Mouse (Mus musculus): Measurements from ENCODE around the gene Zfp689. TPM values are rescaled to one million over a fixed set of nuclear protein-coding genes. Genes with fewer than 3 reads are reported as not detected.

Zfp689 gene
- polyA plus RNA-seq, 1 experiment: 1.7 TPM

DNA sequence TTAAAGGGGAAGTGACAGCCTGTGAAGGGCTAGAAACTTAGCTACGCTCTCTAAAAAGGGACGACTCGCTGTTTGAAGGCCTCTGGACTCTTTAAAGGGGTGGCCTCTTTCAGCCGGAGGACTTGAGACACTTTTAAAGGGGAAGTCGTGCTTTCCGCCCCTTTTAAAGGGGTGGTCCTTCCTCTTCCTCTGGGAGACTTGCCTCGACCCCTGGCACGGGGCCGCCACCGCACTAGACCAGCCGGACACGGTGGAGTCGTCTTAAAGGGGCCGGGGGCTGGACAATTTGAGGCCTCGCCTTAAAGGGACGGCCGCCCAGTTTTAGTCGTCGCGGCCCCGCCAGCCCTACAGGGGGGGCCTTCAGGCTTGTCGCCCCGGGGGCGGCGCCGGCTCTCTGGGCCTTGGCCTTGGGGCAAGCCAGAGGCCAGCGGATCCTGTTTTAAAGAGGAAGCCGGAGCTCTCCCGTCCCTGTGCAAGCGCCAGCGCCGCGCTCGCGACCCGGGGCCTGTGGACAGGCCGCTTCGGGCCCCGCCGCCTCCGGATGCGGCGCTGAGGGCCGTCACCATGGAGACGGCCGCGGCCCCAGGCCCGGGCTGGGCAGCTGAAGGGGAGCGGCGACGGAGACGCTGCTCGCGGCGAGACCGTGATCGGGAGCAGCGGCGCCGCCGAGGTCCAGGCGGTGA, 29.8 kb upstream of the Zfp689 start, which contains the start of gene Fbrs:
Gene Fbrs, plus strand, starts transcription at position 565 of the 683 bp plus-strand sequence.
- peaks cover 22% of the 10 kb centered on the region for H3K4me1 ChIP-seq (ENCODE audit: control insufficient read depth, insufficient read depth, low read length)
- peak within 1 kb of the TSS; percentile 95 for H3K27ac ChIP-seq (ENCODE audit: insufficient read depth, low read depth, low read length)
- no peak; the same call in 1 of the 2 replicates for TF ChIP-seq POLR2A (IDR thresholded peaks at IDR 0.05; ENCODE audit: borderline replicate concordance, low read depth, low read length)
- no peak for TF ChIP-seq CTCF (IDR thresholded peaks at IDR 0.05; ENCODE audit: low read depth, low read length)
- peak within 1 kb of the TSS; percentile 69 for H3K4me3 ChIP-seq (ENCODE audit: insufficient read depth, low read length)

DNA sequence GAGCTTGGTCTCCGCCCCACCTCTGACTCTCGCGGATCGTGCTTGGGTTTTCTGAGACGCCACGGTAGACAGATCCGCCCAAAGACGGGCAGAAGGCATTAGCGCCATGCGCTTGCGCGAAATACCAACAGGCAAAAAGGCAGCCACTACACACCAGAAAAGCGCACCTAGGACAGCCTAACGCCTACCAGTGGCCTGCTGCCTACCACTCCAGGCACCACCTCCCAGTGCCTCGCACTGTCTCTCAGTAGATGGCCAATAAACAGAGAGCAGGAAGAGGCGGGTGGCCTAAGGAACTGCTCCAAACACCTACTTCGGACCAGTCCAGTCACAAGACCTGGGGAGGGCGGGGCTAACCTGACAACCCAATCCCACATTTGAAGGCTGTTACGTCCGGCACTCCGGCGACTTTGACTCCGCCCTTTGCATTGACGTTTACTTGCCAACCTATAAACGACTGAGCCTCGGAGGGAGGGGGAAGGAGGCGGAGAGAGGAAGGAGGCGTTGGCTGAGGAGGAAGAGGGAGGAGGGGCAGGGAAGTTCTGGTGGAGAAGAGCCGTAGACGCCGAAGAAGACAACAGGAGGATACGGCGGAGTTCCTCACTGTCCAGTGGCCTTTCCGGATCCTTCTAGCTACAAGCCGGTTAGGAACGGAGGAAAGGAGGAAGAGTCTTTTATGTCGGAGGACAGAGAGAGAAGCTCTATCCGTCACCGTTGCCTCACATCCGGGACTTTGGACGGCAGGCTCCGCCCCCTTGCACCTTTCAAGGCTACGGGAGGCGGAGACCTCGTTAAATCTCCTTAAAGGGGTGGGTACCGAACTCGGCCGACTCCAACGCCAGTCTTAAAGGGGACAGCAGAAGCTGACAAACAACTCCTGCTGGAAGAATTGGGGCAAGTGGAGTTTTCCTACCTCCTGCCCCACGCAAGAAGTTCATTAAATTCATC, 29.0 kb upstream of the Zfp689 start:
- H3K4me3 ChIP-seq (ENCODE audit: insufficient read depth, low read length): peak overlapping the region; percentile 69
- H3K4me1 ChIP-seq (ENCODE audit: control insufficient read depth, insufficient read depth, low read length): peaks cover 21% of the 10 kb centered on the region
- peak overlapping the region; percentile 95 for H3K27ac ChIP-seq (ENCODE audit: insufficient read depth, low read depth, low read length)
- TF ChIP-seq CTCF (IDR thresholded peaks at IDR 0.05; ENCODE audit: low read depth, low read length) (no peak), POLR2A (IDR thresholded peaks at IDR 0.05; ENCODE audit: borderline replicate concordance, low read depth, low read length) (no peak)

DNA sequence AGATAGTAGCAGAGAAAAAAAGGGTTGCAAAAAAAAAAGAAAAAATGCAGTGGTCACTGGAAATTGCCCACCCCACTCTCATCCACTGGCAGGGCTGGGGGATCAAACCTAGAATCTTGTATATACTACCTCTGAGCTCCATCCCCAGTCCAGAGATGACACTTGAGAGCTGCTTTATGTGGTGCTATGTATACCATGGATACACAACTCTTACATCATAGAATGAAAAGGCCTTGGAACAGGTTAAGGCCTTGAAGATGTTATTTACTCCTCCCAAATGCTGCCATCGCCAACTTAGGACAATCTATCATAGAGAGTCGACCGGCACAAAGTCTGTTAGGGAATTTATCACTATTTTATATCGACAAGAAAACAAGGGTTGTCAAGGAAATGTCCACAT, 27.9 kb upstream of the Zfp689 start:
- peak overlapping the region; percentile 64 for H3K4me3 ChIP-seq (ENCODE audit: insufficient read depth, low read length)
- H3K4me1 ChIP-seq (ENCODE audit: control insufficient read depth, insufficient read depth, low read length): peaks cover 16% of the 10 kb centered on the region
- H3K27ac ChIP-seq (ENCODE audit: insufficient read depth, low read depth, low read length): peak overlapping the region; percentile 80
- TF ChIP-seq CTCF (IDR thresholded peaks at IDR 0.05; ENCODE audit: low read depth, low read length): no peak
- no peak for TF ChIP-seq POLR2A (IDR thresholded peaks at IDR 0.05; ENCODE audit: borderline replicate concordance, low read depth, low read length)

DNA sequence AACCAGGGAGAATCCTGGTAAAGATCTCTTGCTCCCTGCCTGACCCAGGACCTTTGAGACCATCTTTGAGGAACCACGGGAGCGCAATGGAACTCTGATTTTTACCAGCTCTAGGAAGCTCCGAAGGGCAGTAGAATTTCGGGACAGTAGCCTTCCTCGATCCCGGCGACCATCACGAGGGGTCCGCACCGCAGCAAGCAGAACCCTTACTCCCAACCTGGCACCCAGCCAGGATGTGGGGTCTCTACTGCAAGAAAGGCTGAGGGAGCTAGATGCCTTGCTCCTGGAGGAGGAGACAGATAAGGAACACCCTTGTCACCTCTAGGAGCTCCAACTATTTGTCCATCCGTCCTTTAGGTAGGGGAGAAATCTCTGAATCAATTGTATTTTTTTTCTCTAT, 27.4 kb upstream of the Zfp689 start:
- Histone ChIP-seq H3K4me3 (ENCODE audit: insufficient read depth, low read length) (no peak overlapping the region), H3K4me1 (ENCODE audit: control insufficient read depth, insufficient read depth, low read length) (peaks cover 12% of the 10 kb centered on the region), H3K27ac (ENCODE audit: insufficient read depth, low read depth, low read length) (no peak overlapping the region)
- no peak for TF ChIP-seq CTCF (IDR thresholded peaks at IDR 0.05; ENCODE audit: low read depth, low read length)

DNA sequence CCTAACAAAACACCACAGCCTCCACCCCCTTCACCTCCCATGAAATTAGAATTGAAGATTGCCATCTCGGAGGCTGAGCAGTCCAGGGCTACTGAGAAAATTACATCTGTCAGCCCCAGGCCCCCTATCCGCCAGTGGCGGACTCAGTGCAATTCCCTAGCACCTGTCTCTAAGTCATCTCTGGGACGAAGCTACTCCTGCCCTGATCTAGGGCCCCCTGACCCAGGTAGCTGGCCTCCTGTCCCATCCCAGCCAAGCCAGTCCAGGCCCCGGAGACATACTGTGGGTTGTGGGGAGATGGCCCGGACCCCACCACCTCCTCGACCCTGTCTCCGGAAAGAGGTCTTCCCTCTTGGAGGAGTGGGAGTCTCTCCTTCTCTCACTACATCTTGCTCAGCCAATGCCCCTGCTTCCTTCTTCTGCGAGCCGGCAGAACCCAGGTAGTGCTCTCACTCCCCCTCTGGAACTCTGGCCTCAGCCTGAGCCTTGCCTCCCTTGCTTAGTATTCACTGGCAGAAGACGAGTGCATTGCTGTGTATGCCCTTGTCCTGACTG, 26.3 kb upstream of the Zfp689 start:
- TF ChIP-seq POLR2A (IDR thresholded peaks at IDR 0.05; ENCODE audit: borderline replicate concordance, low read depth, low read length) (no peak), CTCF (IDR thresholded peaks at IDR 0.05; ENCODE audit: low read depth, low read length) (no peak)
- Histone ChIP-seq H3K4me1 (ENCODE audit: control insufficient read depth, insufficient read depth, low read length) (peaks cover 8% of the 10 kb centered on the region), H3K4me3 (ENCODE audit: insufficient read depth, low read length) (no peak overlapping the region), H3K27ac (ENCODE audit: insufficient read depth, low read depth, low read length) (no peak overlapping the region)

DNA sequence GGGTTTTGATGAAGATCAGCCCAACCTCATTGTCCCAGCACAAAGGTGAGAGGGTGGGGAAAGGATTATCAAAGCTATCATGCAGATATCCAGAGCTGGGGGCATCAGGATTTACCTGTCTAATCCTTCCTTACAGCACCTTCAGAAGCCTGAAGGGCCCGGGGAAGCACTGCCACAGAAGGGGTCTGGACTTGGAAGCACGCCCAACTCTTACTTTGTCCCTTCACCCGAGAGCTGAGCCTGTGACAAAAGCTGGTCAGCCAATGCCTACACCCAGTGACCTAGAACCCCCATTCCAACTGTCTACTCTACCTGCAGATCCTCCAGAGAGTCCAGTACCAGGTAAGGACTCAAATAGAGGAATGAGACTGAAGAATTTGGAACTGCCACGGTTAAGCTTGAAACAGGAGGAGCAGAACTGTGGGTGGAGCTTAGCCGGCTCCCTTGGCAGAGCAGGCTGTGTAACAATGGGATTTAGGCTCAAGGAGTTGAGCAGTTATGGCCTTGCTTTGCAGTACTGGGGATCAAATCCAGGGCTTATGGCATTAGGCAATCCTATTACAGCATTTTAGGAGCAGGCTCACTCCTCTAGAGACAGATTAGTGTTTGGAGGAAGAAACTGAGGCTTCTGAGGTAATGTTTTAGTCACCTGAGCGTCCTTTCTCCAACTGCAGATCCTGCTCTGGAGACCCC, 25.6 kb upstream of the Zfp689 start:
- no peak for TF ChIP-seq POLR2A (IDR thresholded peaks at IDR 0.05; ENCODE audit: borderline replicate concordance, low read depth, low read length)
- TF ChIP-seq CTCF (IDR thresholded peaks at IDR 0.05; ENCODE audit: low read depth, low read length): no peak
- no peak overlapping the region for H3K27ac ChIP-seq (ENCODE audit: insufficient read depth, low read depth, low read length)
- H3K4me3 ChIP-seq (ENCODE audit: insufficient read depth, low read length): no peak overlapping the region
- H3K4me1 ChIP-seq (ENCODE audit: control insufficient read depth, insufficient read depth, low read length): peaks cover 8% of the 10 kb centered on the region

DNA sequence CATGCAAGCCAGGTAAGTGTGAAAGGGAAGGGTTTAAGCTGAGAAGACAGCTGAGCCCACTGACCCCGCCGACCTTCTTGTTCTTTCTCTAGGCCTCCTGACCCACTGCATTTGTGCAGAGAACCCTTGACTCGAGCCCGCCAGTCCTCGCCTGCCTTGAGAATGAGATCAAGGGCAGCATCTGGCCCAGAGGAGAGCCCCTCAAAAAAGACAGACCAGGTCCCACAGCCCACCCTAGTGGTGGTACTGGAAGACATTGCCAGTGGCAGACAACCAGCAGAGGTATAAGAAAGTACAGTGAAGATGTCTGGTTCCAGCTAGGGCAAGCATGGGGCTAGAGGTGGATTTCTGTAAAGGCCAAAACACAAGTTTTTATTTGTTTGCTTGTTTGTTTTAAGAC, 24.7 kb upstream of the Zfp689 start:
- Histone ChIP-seq H3K4me1 (ENCODE audit: control insufficient read depth, insufficient read depth, low read length) (peaks cover 8% of the 10 kb centered on the region), H3K4me3 (ENCODE audit: insufficient read depth, low read length) (no peak overlapping the region), H3K27ac (ENCODE audit: insufficient read depth, low read depth, low read length) (no peak overlapping the region)
- TF ChIP-seq POLR2A (IDR thresholded peaks at IDR 0.05; ENCODE audit: borderline replicate concordance, low read depth, low read length) (no peak), CTCF (IDR thresholded peaks at IDR 0.05; ENCODE audit: low read depth, low read length) (no peak)

DNA sequence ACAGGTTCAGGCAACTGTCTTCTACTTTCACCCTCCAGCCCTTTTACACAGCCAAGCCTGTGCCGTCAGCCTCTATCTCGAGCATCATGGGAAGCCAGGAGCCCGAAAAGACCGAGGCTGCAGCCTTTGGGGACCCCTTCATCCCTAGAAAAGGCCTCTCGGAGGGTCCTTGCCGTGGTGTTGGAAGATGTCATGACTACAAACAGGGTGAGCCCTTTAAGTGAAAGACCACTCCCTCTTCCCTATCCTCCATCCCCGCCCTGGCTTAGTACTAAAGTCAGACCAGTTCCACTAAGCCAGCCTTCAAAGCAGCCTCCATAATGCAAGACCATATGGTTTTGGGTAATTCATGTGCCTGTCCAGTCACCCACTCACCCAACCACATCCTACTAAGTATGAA, 23.1 kb upstream of the Zfp689 start:
- Histone ChIP-seq H3K4me1 (ENCODE audit: control insufficient read depth, insufficient read depth, low read length) (peaks cover 8% of the 10 kb centered on the region), H3K4me3 (ENCODE audit: insufficient read depth, low read length) (peak overlapping the region; percentile 73), H3K27ac (ENCODE audit: insufficient read depth, low read depth, low read length) (peak overlapping the region; percentile 94)
- TF ChIP-seq POLR2A (IDR thresholded peaks at IDR 0.05; ENCODE audit: borderline replicate concordance, low read depth, low read length) (no peak), CTCF (IDR thresholded peaks at IDR 0.05; ENCODE audit: low read depth, low read length) (no peak)

DNA sequence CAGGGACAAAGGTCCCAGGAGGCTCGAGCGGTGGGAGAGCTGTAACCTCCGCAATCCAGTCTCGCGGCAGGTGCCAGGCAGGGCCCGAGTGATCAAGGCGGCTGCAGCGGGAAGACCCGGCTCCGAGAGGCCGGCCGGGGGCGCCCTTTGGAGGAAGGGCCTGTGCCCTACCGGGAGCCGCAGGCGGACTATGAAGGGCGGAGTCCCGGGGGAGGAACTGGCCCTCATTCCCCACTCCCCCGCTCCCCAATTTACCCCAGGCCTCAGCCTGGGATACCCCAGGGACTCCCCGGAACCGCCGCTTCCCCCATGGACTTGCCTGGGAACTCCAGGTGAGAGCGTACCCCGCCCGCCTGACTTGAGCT, 22.7 kb upstream of the Zfp689 start:
- H3K4me1 ChIP-seq (ENCODE audit: control insufficient read depth, insufficient read depth, low read length): peaks cover 6% of the 10 kb centered on the region
- H3K27ac ChIP-seq (ENCODE audit: insufficient read depth, low read depth, low read length): peak overlapping the region; percentile 94
- no peak for TF ChIP-seq POLR2A (IDR thresholded peaks at IDR 0.05; ENCODE audit: borderline replicate concordance, low read depth, low read length)
- TF ChIP-seq CTCF (IDR thresholded peaks at IDR 0.05; ENCODE audit: low read depth, low read length): peak; percentile 30; the same call in 1 of the 2 replicates
- peak overlapping the region; percentile 73 for H3K4me3 ChIP-seq (ENCODE audit: insufficient read depth, low read length)
